Mouse (Mus musculus) lung, postnatal 0 days (tissue): ENCODE results near the gene St3gal6. TPM values are rescaled to one million over a fixed set of nuclear protein-coding genes. Genes with fewer than 3 reads are reported as not detected.

ENCODE experiments used
- ATAC-seq: fragments of 200-750 bp; cut with Nextera tagmentation; 2 replicates; pipeline ENCODE4 v1.8.0; 2017; ENCODE audit warnings: moderate library complexity
- DNase-seq: peaks from one replicate; pipeline ENCODE4 v3.0.0-alpha.2; 2016; ENCODE audit warnings: low spot score
- H3K27ac ChIP-seq: fragments of 300-500 bp; sonication (generic); 2 replicates; pipeline ENCODE4 v1.5.1; 2014; ENCODE audit warnings: antibody characterized with exemption, mild to moderate bottlenecking, low read length, mixed read lengths
- H3K27me3 ChIP-seq: fragments of 300-500 bp; sonication (generic); replicated peaks from 2 replicates; pipeline ENCODE4 v1.6.1; 2014; ENCODE audit warnings: low read length, mixed read lengths; ENCODE audit not compliant: insufficient read depth
- H3K36me3 ChIP-seq: fragments of 300-500 bp; sonication (generic); 2 replicates; pipeline ENCODE4 v1.6.1; 2014; ENCODE audit warnings: low read length, mixed read lengths; ENCODE audit not compliant: insufficient read depth
- H3K4me1 ChIP-seq: fragments of 300-500 bp; sonication (generic); 2 replicates; pipeline ENCODE4 v1.6.1; 2014; ENCODE audit warnings: antibody characterized with exemption, low read depth, low read length, mixed read lengths; ENCODE audit not compliant: insufficient read depth
- H3K4me2 ChIP-seq: fragments of 300-500 bp; sonication (generic); replicated peaks from 2 replicates; pipeline ENCODE4 v1.6.1; 2014; ENCODE audit warnings: low read depth, mild to moderate bottlenecking, low read length, moderate library complexity, mixed read lengths
- H3K4me3 ChIP-seq: fragments of 300-500 bp; sonication (generic); 2 replicates; pipeline ENCODE4 v1.5.1; 2014; ENCODE audit warnings: low read depth, low read length
- H3K9ac ChIP-seq: fragments of 300-500 bp; sonication (generic); replicated peaks from 2 replicates; pipeline ENCODE4 v1.6.1; 2014; ENCODE audit warnings: low read depth, mild to moderate bottlenecking
- H3K9me3 ChIP-seq: fragments of 300-500 bp; sonication (generic); 2 replicates; pipeline ENCODE4 v1.6.1; 2016; ENCODE audit warnings: low read length, mixed read lengths
- CTCF ChIP-seq: IDR thresholded peaks from 2 replicates; pipeline ENCODE4 v1.5.1; 2016; ENCODE audit warnings: antibody characterized with exemption, mild to moderate bottlenecking
- EP300 ChIP-seq: IDR thresholded peaks from 2 replicates; pipeline ENCODE4 v1.6.1; 2016; ENCODE audit warnings: antibody characterized with exemption, mild to moderate bottlenecking, control low read depth
- WGBS: fragments of 180-500 bp; shearing (Covaris S2); extraction: QIAGEN DNeasy Blood & Tissue Kit; methylation state at CpG from one replicate; pipeline ENCODE4 v1.1.7; 2014; 5-methylcytosine and 5-hydroxymethylcytosine counted together
- polyA plus RNA-seq: library from polyadenylated mRNA; unstranded; fragments of >200 nt; fragmentation: Nextera tagmentation; extraction: Ambion mirVana; gene quantifications from 2 replicates; pipeline ENCODE4 v1.2.1, GENCODE M21; 2015

Gene St3gal6
- polyA plus RNA-seq, result 52.3 and 56.0 TPM in 2 replicates

DNA sequence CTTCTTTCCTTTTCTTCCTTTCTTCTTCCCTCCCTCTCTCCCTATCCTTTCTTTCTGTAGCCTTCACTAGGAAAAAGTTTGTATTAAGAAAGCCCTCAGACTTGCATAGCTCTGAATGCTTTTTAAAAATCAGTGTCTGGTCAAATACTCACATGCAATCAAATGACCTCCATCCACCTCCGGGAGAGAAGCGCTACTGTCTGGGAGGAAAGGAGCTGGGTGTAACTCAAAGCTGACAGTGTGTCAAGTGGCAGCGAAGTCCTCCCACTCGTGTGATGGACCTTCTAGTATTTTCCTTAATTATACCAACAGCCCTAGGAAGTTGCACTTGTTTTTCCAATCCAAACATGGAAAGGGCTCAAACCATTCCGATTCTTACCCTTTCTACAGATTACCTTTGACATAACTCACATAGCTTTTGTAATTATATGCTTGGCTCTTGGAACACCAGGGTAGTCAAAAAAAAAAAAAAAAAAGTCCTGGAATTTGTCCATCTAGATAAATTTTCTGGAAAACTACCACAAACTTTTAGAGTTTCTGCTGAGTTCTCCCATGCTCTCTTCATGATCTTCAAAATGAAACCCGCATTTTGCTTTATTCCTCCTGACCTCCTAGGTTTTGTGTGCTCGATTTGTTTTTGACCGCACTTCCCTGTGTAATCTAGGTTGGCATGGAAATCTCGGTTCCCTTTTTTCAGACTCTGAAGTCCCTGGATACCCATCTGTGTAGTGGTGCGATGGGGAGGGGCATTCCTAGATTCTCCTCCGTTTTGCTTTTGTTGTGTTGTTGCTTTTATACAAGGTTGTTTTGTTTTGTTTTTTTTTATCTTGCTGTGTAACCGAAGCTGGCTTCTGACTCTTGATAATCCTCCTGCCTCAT is at the start of gene St3gal6:
Gene St3gal6 (minus strand): TSS at position 272 of the 879 bp plus-strand sequence.
- TF ChIP-seq EP300 (no peak), CTCF (no peak)
- peak within 1 kb of the TSS; percentile 95 for H3K4me2 ChIP-seq
- WGBS, result 76% methylated on average over 12 of the region's 12 CpGs
- DNase-seq (no peak), ATAC-seq (no peak)
- no peaks in the 10 kb centered on the region for H3K9me3 ChIP-seq
- H3K4me3 ChIP-seq, result peak within 1 kb of the TSS; percentile 79
- peak within 1 kb of the TSS; percentile 86 for H3K27ac ChIP-seq
- H3K36me3 ChIP-seq, result no peaks in the 10 kb centered on the region
- H3K4me1 ChIP-seq, result peaks cover 4% of the 10 kb centered on the region; the same call in 1 of the 2 replicates
- H3K27me3 ChIP-seq, result no peaks in the 10 kb centered on the region
- peak within 1 kb of the TSS; percentile 86 for H3K9ac ChIP-seq

DNA sequence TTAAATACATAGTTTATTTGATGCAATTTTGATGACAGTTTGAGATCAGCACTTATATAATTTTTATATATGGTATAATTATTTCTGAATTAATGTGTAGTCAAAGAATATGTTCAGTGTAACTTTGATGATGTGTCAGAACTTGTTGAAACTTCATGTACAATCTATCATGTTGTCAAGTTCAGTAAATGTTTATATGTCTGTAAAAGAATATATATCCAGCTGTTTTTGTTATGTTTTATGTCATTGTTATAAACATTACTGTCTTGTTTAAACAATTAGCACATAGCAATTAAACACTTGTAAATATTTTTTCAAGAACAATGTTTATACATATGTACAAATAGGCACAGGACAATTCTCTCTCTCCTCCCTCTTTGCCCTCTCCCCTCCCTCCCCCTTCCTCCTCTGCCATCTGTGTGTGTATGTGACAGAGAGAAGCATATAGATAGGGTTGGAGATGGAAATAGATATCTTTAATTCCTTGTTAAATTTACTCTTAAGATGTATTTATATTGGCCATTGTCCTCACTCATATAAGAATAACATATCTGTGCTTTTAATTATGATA is 46.7 kb upstream of the St3gal6 start:
- DNase-seq (no peak), ATAC-seq (no peak)
- Histone ChIP-seq H3K4me1 (no peaks in the 10 kb centered on the region), H3K27ac (no peak overlapping the region), H3K4me2 (no peak overlapping the region), H3K27me3 (no peaks in the 10 kb centered on the region), H3K9me3 (no peaks in the 10 kb centered on the region), H3K36me3 (no peaks in the 10 kb centered on the region), H3K9ac (no peak overlapping the region), H3K4me3 (no peak overlapping the region)
- no peak for TF ChIP-seq EP300
- TF ChIP-seq CTCF, result no peak

GRCm38 (mm10) chr16:58561196-58561595 is 37.2 kb upstream of the St3gal6 start:
- DNase-seq, result no peak
- TF ChIP-seq CTCF (no peak), EP300 (no peak)
- 77% methylated on average over 2 of the region's 2 CpGs for WGBS
- no peak for ATAC-seq
- no peaks in the 10 kb centered on the region for H3K4me1 ChIP-seq
- H3K9me3 ChIP-seq, result no peaks in the 10 kb centered on the region
- no peak overlapping the region for H3K4me2 ChIP-seq
- H3K36me3 ChIP-seq, result no peaks in the 10 kb centered on the region
- no peak overlapping the region for H3K4me3 ChIP-seq
- no peaks in the 10 kb centered on the region for H3K27me3 ChIP-seq
- no peak overlapping the region for H3K27ac ChIP-seq
- no peak overlapping the region for H3K9ac ChIP-seq

DNA sequence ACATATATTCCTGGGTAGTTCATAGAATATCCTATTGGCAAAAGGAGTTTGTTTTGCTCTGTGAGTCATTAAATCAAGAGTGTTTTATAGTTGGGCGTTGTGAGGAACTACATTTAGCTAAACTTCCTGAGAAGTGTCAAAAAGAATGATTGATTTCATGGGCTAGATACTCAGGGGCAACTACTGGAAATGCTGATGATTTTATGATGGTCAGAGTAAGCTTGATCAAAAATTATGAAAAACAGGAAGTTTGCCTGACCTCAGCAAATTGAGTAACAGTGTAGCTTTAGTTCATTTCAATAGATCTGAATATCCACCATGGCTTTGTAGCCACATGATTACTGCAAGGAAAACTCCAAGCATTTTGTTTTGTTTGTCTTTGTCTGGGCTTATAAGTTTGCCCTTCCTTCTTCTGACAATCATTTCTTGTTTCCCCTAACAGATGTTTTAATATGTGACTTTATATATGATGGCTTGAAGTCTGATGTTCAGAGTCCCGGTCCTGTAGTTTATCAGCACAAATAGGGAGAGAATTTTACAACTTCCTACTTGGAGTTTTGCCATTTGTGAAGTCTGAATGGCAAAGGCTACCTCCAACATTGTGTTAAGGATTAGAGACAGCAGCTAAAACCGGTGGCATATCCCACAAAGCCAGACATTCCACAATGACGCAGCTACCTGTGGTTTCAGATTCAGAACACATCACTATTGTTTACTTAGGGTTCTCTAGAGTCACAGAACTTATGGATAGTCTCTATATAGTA is 32.2 kb upstream of the St3gal6 start:
- peak; percentile 23 for DNase-seq
- WGBS, result 36% methylated on average over 4 of the region's 4 CpGs

GRCm38 (mm10) chr16:58554673-58555072 is 30.6 kb upstream of the St3gal6 start:
- Histone ChIP-seq H3K4me1 (no peaks in the 10 kb centered on the region), H3K27ac (no peak overlapping the region), H3K9me3 (no peaks in the 10 kb centered on the region), H3K4me3 (no peak overlapping the region), H3K27me3 (no peaks in the 10 kb centered on the region), H3K36me3 (no peaks in the 10 kb centered on the region), H3K4me2 (no peak overlapping the region), H3K9ac (no peak overlapping the region)
- ATAC-seq, result peak; percentile 82
- TF ChIP-seq CTCF, result no peak
- TF ChIP-seq EP300, result no peak
- WGBS, result 64% methylated on average over 1 of the region's 1 CpGs
- peak; percentile 65 for DNase-seq

More for the DNA sequence above, 32.2 kb upstream of the St3gal6 start:
- H3K9ac ChIP-seq, result no peak overlapping the region
- no peaks in the 10 kb centered on the region for H3K4me1 ChIP-seq
- H3K36me3 ChIP-seq, result no peaks in the 10 kb centered on the region
- H3K27ac ChIP-seq, result no peak overlapping the region
- no peaks in the 10 kb centered on the region for H3K27me3 ChIP-seq
- no peak overlapping the region for H3K4me3 ChIP-seq
- no peak for ATAC-seq
- TF ChIP-seq EP300 (peak; percentile 37; the same call in 1 of the 2 replicates), CTCF (no peak)
- H3K4me2 ChIP-seq, result no peak overlapping the region
- no peaks in the 10 kb centered on the region for H3K9me3 ChIP-seq

- ATAC-seq, result no peak
- Histone ChIP-seq H3K4me3 (no peak overlapping the region), H3K4me2 (no peak overlapping the region), H3K9ac (no peak overlapping the region), H3K9me3 (no peaks in the 10 kb centered on the region), H3K27ac (no peak overlapping the region), H3K4me1 (no peaks in the 10 kb centered on the region), H3K27me3 (no peaks in the 10 kb centered on the region), H3K36me3 (no peaks in the 10 kb centered on the region)
- WGBS, result 73% methylated on average over 2 of the region's 2 CpGs
- no peak for DNase-seq
- TF ChIP-seq CTCF (no peak), EP300 (no peak)
These were observed 24.0 kb upstream of the St3gal6 start for GRCm38 (mm10) chr16:58548042-58548441.
